Mouse (Mus musculus): ENCODE data around the gene Fam171b. TPM values are rescaled to one million over a fixed set of nuclear protein-coding genes. Genes with fewer than 3 reads are reported as not detected.

Gene Fam171b
- polyA plus RNA-seq, 1 experiment from 2014 or later, result 10.5 TPM

- Histone ChIP-seq H3K9ac (no peak overlapping the region), H3K27ac (no peak overlapping the region), H3K4me1 (no peaks in the 10 kb centered on the region), H3K9me3 (no peaks in the 10 kb centered on the region), H3K36me3 (no peaks in the 10 kb centered on the region), H3K27me3 (replicated peaks) (no peaks in the 10 kb centered on the region), H3K4me2 (no peak overlapping the region), H3K4me3 (replicated peaks) (no peak overlapping the region)
- WGBS, result 64% methylated on average over 2 of the region's 2 CpGs
- ATAC-seq (ENCODE audit: insufficient read depth, low FRiP score, low read depth), result no peak
These were observed 117.1 kb downstream of the Fam171b start for GRCm38 (mm10) chr2:83929478-83930088.

Other genes starting within 250 kb of the Fam171b start
- 125 and 137 TPM in 2 replicates for gene Zc3h15, start 168.2 kb upstream of the Fam171b start, polyA plus RNA-seq (2015; fragmentation: Nextera tagmentation; extraction: Ambion mirVana)
- 76.4 and 83.1 TPM in 2 replicates for gene Itgav, start 88.2 kb upstream of the Fam171b start, polyA plus RNA-seq (2015; fragmentation: Nextera tagmentation; extraction: Ambion mirVana)
- gene Zswim2, start 128.6 kb downstream of the Fam171b start, polyA plus RNA-seq (2015; fragmentation: Nextera tagmentation; extraction: Ambion mirVana), result not detected in 2 replicates
- 0.09 TPM in 1 of 2 replicates, not detected in the other for gene Gm13698, start 143.1 kb downstream of the Fam171b start, polyA plus RNA-seq (2015; fragmentation: Nextera tagmentation; extraction: Ambion mirVana)
- 0.09 TPM in 1 of 2 replicates, not detected in the other for gene Gm13693, start 148.9 kb downstream of the Fam171b start, polyA plus RNA-seq (2015; fragmentation: Nextera tagmentation; extraction: Ambion mirVana)
- 0.09 TPM in 1 of 2 replicates, not detected in the other for gene Gm13695, start 154.7 kb downstream of the Fam171b start, polyA plus RNA-seq (2015; fragmentation: Nextera tagmentation; extraction: Ambion mirVana)
- gene Gm13696, start 160.5 kb downstream of the Fam171b start, polyA plus RNA-seq (2015; fragmentation: Nextera tagmentation; extraction: Ambion mirVana), result 0.09 TPM in 1 of 2 replicates, not detected in the other
- gene Gm13694, start 166.3 kb downstream of the Fam171b start, polyA plus RNA-seq (2015; fragmentation: Nextera tagmentation; extraction: Ambion mirVana), result 0.09 TPM in 1 of 2 replicates, not detected in the other
- 0.09 TPM in 1 of 2 replicates, not detected in the other for gene Gm13697, start 172.1 kb downstream of the Fam171b start, polyA plus RNA-seq (2015; fragmentation: Nextera tagmentation; extraction: Ambion mirVana)
- gene Gm13691, start 177.9 kb downstream of the Fam171b start, polyA plus RNA-seq (2015; fragmentation: Nextera tagmentation; extraction: Ambion mirVana), result 0.09 TPM in 1 of 2 replicates, not detected in the other